Mouse (Mus musculus): ENCODE measurements around the gene Arsb. TPM values are rescaled to one million over a fixed set of nuclear protein-coding genes. Genes with fewer than 3 reads are reported as not detected.

The Arsb gene
- polyA plus RNA-seq, 1 experiment from 2014 or later: 11.9 TPM

GRCm38 (mm10) chr13:93888196-93888595 is 116.8 kb downstream of the Arsb start:
- WGBS: 78% methylated on average over 2 of the region's 2 CpGs
- Histone ChIP-seq H3K27me3 (ENCODE audit: insufficient read depth, low read length) (no peaks in the 10 kb centered on the region), H3K4me3 (replicated peaks; ENCODE audit: low read depth, low read length) (no peak overlapping the region), H3K27ac (no peak overlapping the region), H3K9ac (ENCODE audit: low read depth, low read length) (no peak overlapping the region), H3K36me3 (ENCODE audit: insufficient read depth, low read length) (no peaks in the 10 kb centered on the region), H3K4me2 (ENCODE audit: low read length) (no peak overlapping the region), H3K9me3 (replicated peaks; ENCODE audit: low read length) (no peaks in the 10 kb centered on the region), H3K4me1 (replicated peaks; ENCODE audit: insufficient read depth, low read length) (0 out of 2 replicates have a peak, but pooled peaks cover 6% of the 10 kb centered on the region)
- TF ChIP-seq CTCF (IDR thresholded peaks at IDR 0.05; ENCODE audit: low read depth): no peak
- no peak for ATAC-seq (replicated peaks; ENCODE audit: low FRiP score, low read depth)
- no peak for DNase-seq (ENCODE audit: low spot score)

- ATAC-seq (replicated peaks; ENCODE audit: low FRiP score, low read depth) (no peak), DNase-seq (ENCODE audit: low spot score) (no peak)
- WGBS: 69% methylated on average over 3 of the region's 3 CpGs
- Histone ChIP-seq H3K27ac (peak overlapping the region; percentile 37; the same call in 1 of the 2 replicates), H3K9me3 (replicated peaks; ENCODE audit: low read length) (no peaks in the 10 kb centered on the region), H3K4me1 (replicated peaks; ENCODE audit: insufficient read depth, low read length) (0 out of 2 replicates have a peak, but pooled peaks cover 6% of the 10 kb centered on the region), H3K27me3 (ENCODE audit: insufficient read depth, low read length) (no peaks in the 10 kb centered on the region), H3K9ac (ENCODE audit: low read depth, low read length) (no peak overlapping the region), H3K36me3 (ENCODE audit: insufficient read depth, low read length) (no peaks in the 10 kb centered on the region), H3K4me2 (ENCODE audit: low read length) (no peak overlapping the region), H3K4me3 (replicated peaks; ENCODE audit: low read depth, low read length) (no peak overlapping the region)
- no peak for TF ChIP-seq CTCF (IDR thresholded peaks at IDR 0.05; ENCODE audit: low read depth)
These were observed 117.5 kb downstream of the Arsb start for GRCm38 (mm10) chr13:93888916-93889315.

GRCm38 (mm10) chr13:93889991-93890390 is 118.6 kb downstream of the Arsb start:
- H3K4me3 ChIP-seq (replicated peaks; ENCODE audit: low read depth, low read length): no peak overlapping the region
- H3K36me3 ChIP-seq (ENCODE audit: insufficient read depth, low read length): no peaks in the 10 kb centered on the region
- TF ChIP-seq CTCF (IDR thresholded peaks at IDR 0.05; ENCODE audit: low read depth): no peak
- H3K4me2 ChIP-seq (ENCODE audit: low read length): no peak overlapping the region
- H3K27ac ChIP-seq: no peak overlapping the region; the same call in 1 of the 2 replicates
- 0 out of 2 replicates have a peak, but pooled peaks cover 6% of the 10 kb centered on the region for H3K4me1 ChIP-seq (replicated peaks; ENCODE audit: insufficient read depth, low read length)
- WGBS: 43% methylated on average over 3 of the region's 3 CpGs
- H3K9me3 ChIP-seq (replicated peaks; ENCODE audit: low read length): no peaks in the 10 kb centered on the region
- no peak overlapping the region for H3K9ac ChIP-seq (ENCODE audit: low read depth, low read length)
- ATAC-seq (replicated peaks; ENCODE audit: low FRiP score, low read depth) (no peak), DNase-seq (ENCODE audit: low spot score) (peak; percentile 42)
- no peaks in the 10 kb centered on the region for H3K27me3 ChIP-seq (ENCODE audit: insufficient read depth, low read length)

- no peak overlapping the region for H3K4me3 ChIP-seq (replicated peaks; ENCODE audit: low read depth, low read length)
- H3K27ac ChIP-seq: peak overlapping the region; percentile 76
- no peak overlapping the region for H3K9ac ChIP-seq (ENCODE audit: low read depth, low read length)
- WGBS: 50% methylated on average over 6 of the region's 6 CpGs
- peak; percentile 84 for ATAC-seq (replicated peaks; ENCODE audit: low FRiP score, low read depth)
- H3K27me3 ChIP-seq (ENCODE audit: insufficient read depth, low read length): no peaks in the 10 kb centered on the region
- H3K9me3 ChIP-seq (replicated peaks; ENCODE audit: low read length): no peaks in the 10 kb centered on the region
- no peaks in the 10 kb centered on the region for H3K36me3 ChIP-seq (ENCODE audit: insufficient read depth, low read length)
- DNase-seq (ENCODE audit: low spot score): no peak
- H3K4me2 ChIP-seq (ENCODE audit: low read length): no peak overlapping the region
- TF ChIP-seq CTCF (IDR thresholded peaks at IDR 0.05; ENCODE audit: low read depth): no peak
- 0 out of 2 replicates have a peak, but pooled peaks cover 6% of the 10 kb centered on the region for H3K4me1 ChIP-seq (replicated peaks; ENCODE audit: insufficient read depth, low read length)
These were observed 119.8 kb downstream of the Arsb start for GRCm38 (mm10) chr13:93891276-93891675.

GRCm38 (mm10) chr13:93892101-93892500 is 120.7 kb downstream of the Arsb start:
- WGBS: 86% methylated on average over 7 of the region's 7 CpGs
- no peaks in the 10 kb centered on the region for H3K9me3 ChIP-seq (replicated peaks; ENCODE audit: low read length)
- no peak overlapping the region for H3K9ac ChIP-seq (ENCODE audit: low read depth, low read length)
- ATAC-seq (replicated peaks; ENCODE audit: low FRiP score, low read depth) (no peak), DNase-seq (ENCODE audit: low spot score) (no peak)
- H3K4me3 ChIP-seq (replicated peaks; ENCODE audit: low read depth, low read length): no peak overlapping the region
- 0 out of 2 replicates have a peak, but pooled peaks cover 6% of the 10 kb centered on the region for H3K4me1 ChIP-seq (replicated peaks; ENCODE audit: insufficient read depth, low read length)
- no peak for TF ChIP-seq CTCF (IDR thresholded peaks at IDR 0.05; ENCODE audit: low read depth)
- H3K27ac ChIP-seq: no peak overlapping the region
- no peak overlapping the region for H3K4me2 ChIP-seq (ENCODE audit: low read length)
- H3K36me3 ChIP-seq (ENCODE audit: insufficient read depth, low read length): no peaks in the 10 kb centered on the region
- H3K27me3 ChIP-seq (ENCODE audit: insufficient read depth, low read length): no peaks in the 10 kb centered on the region

- no peak for TF ChIP-seq CTCF (IDR thresholded peaks at IDR 0.05; ENCODE audit: low read depth)
- DNase-seq (ENCODE audit: low spot score) (no peak), ATAC-seq (replicated peaks; ENCODE audit: low FRiP score, low read depth) (no peak)
- no peak overlapping the region for H3K4me3 ChIP-seq (replicated peaks; ENCODE audit: low read depth, low read length)
- no peak overlapping the region for H3K27ac ChIP-seq
- H3K36me3 ChIP-seq (ENCODE audit: insufficient read depth, low read length): no peaks in the 10 kb centered on the region
- no peaks in the 10 kb centered on the region for H3K27me3 ChIP-seq (ENCODE audit: insufficient read depth, low read length)
- H3K9me3 ChIP-seq (replicated peaks; ENCODE audit: low read length): no peaks in the 10 kb centered on the region
- H3K4me2 ChIP-seq (ENCODE audit: low read length): no peak overlapping the region
- 77% methylated on average over 2 of the region's 2 CpGs for WGBS
- H3K9ac ChIP-seq (ENCODE audit: low read depth, low read length): no peak overlapping the region
- H3K4me1 ChIP-seq (replicated peaks; ENCODE audit: insufficient read depth, low read length): no peaks in the 10 kb centered on the region
These were observed 122.7 kb downstream of the Arsb start for GRCm38 (mm10) chr13:93894105-93894504.

- no peaks in the 10 kb centered on the region for H3K27me3 ChIP-seq (ENCODE audit: insufficient read depth, low read length)
- no peak overlapping the region for H3K9ac ChIP-seq (ENCODE audit: low read depth, low read length)
- no peak overlapping the region for H3K27ac ChIP-seq
- DNase-seq (ENCODE audit: low spot score): no peak
- H3K4me3 ChIP-seq (replicated peaks; ENCODE audit: low read depth, low read length): no peak overlapping the region
- no peak for TF ChIP-seq CTCF (IDR thresholded peaks at IDR 0.05; ENCODE audit: low read depth)
- no peaks in the 10 kb centered on the region for H3K36me3 ChIP-seq (ENCODE audit: insufficient read depth, low read length)
- no peak for ATAC-seq (replicated peaks; ENCODE audit: low FRiP score, low read depth)
- no peaks in the 10 kb centered on the region for H3K9me3 ChIP-seq (replicated peaks; ENCODE audit: low read length)
- H3K4me1 ChIP-seq (replicated peaks; ENCODE audit: insufficient read depth, low read length): no peaks in the 10 kb centered on the region
- WGBS: 68% methylated on average over 2 of the region's 2 CpGs
- H3K4me2 ChIP-seq (ENCODE audit: low read length): no peak overlapping the region
These were observed 124.0 kb downstream of the Arsb start for GRCm38 (mm10) chr13:93895430-93895829.

Data from kidney, postnatal 0 days (tissue).